Mouse (Mus musculus) frontal cortex, adult 2 months (tissue): ENCODE results near the gene Tet2. TPM values are rescaled to one million over a fixed set of nuclear protein-coding genes. Genes with fewer than 3 reads are reported as not detected.
"Not testable (repeated sequence)": the region's sequence is repeated elsewhere in the genome, so short reads cannot be mapped to it uniquely, and the experiment has no call there.

ENCODE experiments used
- DNase-seq, 2 experiments: peaks; one replicate each; pipeline ENCODE4 v3.0.0; 2022; ENCODE audit warnings: low spot score in 1 of 2; ENCODE audit errors: extremely low spot score in 1 of 2
- polyA plus RNA-seq: library from polyadenylated mRNA; depleted of rRNA; stranded (reverse); fragments of >200 nt; gene quantifications from 2 replicates; pipeline ENCODE4 v1.2.3, GENCODE M21; 2012; rRNA removed

Tet2 gene
- 30.1 and 33.1 TPM in 2 replicates for polyA plus RNA-seq

DNA sequence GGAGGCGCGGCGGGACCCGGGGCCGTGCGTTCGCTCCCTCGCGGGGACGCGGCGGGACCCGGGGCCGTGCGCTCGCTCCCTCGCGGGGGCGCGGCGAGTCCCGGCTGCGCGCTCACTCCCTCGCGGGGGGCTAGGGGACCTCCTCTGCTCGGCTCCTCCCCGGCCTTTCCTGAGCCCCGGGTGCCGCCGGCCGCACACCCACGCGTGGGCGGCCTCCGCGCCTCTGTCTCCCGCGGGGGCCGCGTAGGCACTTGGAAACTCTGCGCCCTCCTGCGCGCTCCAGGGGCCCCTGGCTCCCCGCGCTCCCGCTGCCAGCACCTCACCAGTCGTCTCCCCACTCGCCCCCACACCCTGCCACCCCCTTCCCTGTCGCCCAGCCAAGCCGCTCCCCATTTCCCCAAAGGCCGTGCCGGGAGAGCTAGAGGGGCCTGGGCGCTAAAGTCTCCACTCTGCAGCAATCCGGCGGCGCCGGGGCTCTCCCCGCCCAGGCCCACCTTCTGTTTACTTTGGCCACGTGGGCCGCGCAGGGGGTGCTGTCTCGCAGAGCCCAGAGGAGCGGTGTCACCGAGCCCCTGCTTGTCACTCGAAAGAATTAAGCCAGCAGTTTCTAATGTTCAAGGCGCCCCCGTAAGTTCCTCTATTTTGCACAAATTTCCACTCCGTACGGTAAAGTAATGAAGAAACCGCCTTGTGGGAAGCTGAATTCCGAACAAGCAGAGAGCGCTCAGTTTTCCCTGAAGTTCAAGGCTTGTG lies at the start of gene Tet2:
Gene Tet2 (minus strand): TSS at position 589 of the 753 bp plus-strand sequence.
- peak; percentile 18 to 61 for DNase-seq

- DNase-seq, result not testable (repeated sequence)
These were observed 48.1 kb upstream of the Tet2 start for GRCm38 (mm10) chr3:133592995-133593394.

DNA sequence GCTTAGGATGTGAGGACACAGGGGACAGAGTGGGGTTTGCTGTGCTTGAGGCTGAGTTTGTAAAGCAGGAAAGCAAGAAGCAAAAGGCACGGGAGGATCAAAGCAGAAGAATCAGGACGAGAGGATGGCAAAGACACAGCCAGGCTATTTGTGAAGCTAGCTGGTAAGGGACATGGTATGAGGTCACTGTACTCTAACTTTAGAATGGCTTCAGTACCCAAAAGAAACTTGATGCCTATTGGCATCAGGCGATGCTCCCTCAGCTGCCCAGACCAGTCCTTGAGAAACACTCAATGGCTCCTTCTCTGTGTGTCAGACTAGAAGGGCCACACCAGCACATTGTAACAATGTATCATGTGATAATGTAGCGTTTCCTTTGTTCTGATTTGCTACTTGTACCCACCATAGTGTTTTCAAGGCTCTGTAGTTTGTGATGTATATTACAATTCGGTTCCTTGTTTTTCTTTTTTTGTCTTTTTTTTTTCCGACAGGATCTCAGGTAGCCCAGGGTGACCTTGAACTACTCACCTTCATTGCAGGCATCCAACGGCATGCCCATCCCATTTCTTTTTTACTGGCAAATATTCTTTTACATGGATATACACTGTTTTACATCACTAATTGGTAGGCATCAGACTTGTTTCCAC lies 45.7 kb upstream of the Tet2 start:
- no peak for DNase-seq

DNA sequence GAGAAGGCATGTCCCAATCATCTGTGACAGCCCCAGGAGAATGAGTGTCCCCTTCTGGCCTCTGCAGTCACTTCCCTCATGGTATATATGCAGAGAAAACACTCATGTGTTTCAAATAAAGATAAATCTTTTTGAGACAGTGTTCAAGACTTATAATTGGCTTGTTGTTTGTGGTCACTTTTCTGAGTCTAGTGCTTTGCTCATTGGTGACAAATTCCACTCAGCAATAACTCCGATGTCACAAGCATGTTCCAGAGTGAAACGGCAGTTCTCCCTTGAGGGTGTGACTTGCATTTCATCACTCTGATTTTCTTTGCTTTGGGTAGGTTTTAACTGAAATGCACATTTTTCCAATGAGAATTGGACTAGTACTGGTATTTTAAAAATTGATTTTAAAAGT lies 40.1 kb upstream of the Tet2 start:
- no peak for DNase-seq

- no peak for DNase-seq
These were observed 38.6 kb upstream of the Tet2 start for GRCm38 (mm10) chr3:133583411-133584025.

DNA sequence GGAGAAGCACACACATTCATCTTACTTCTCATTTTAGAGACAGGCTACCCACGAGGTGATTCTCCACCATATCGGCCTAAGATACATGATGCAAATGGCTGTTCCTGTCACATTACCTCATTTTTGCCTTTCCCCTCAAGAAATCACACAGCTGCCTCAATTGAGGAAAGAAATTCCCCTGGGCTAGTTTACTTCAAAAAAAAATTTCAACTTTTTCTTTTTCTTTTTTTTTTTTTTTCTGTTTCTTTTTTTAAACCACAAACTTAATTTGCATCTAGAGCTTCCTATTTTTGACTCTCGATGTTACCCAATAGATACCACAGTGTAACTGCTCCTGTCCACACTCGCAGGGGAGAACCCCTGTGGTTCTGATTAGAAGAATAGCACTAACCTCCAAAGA lies 38.0 kb upstream of the Tet2 start:
- DNase-seq, result no peak

DNA sequence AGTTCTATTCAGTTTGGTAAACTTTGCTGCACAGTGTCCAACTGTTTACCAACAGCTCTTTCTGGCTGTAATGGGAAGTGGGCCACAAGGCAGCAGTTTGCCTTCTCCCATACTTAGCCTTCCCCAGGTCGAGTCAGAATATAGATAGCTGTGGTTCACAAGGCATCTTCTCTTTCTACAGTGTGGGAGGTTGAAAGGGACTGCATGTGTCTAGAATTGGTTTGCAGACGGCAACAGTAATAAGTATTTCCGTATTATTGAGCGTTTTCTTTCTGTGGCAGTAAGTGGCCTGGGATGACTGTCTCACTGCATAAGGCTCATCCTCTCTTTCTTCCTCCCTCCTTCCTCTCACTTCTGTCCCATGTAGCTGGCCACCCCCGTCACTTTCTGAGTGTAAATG lies 37.2 kb upstream of the Tet2 start:
- DNase-seq, result no peak

GRCm38 (mm10) chr3:133581541-133581940 lies 36.6 kb upstream of the Tet2 start:
- DNase-seq, result no peak

- DNase-seq, result no peak
These were observed 34.7 kb upstream of the Tet2 start for GRCm38 (mm10) chr3:133579671-133580070.

DNA sequence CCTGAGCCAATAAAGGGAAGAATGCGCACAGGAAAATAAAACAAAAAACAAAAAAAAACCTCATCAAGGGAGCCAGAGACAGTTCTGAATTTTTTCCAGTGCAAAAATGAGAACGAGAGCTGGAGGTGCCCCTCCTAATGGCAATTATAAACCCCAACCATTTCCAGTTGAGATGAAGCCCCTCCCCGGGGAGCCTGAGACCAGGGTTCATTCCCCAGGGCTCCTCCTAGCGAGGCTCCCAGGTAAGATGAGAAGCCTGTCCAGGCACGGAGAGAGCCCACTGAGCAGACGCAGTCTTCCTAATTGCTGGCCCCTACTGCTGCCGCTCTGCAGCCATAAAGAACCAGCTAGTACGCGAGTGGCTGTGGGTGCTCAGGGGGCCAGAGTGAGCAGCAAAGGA lies 34.2 kb upstream of the Tet2 start:
- no peak for DNase-seq

GRCm38 (mm10) chr3:133574969-133575368 lies 30.0 kb upstream of the Tet2 start:
- no peak for DNase-seq

GRCm38 (mm10) chr3:133571961-133572360 lies 27.0 kb upstream of the Tet2 start:
- DNase-seq, result no peak

- DNase-seq, result no peak
These were observed 18.7 kb upstream of the Tet2 start for GRCm38 (mm10) chr3:133563503-133564205.

GRCm38 (mm10) chr3:133559413-133560114 lies 14.6 kb upstream of the Tet2 start:
- no peak for DNase-seq

- no peak for DNase-seq
These were observed 12.7 kb upstream of the Tet2 start for GRCm38 (mm10) chr3:133557602-133558001.

GRCm38 (mm10) chr3:133557154-133557553 lies 12.2 kb upstream of the Tet2 start:
- DNase-seq, result no peak

DNA sequence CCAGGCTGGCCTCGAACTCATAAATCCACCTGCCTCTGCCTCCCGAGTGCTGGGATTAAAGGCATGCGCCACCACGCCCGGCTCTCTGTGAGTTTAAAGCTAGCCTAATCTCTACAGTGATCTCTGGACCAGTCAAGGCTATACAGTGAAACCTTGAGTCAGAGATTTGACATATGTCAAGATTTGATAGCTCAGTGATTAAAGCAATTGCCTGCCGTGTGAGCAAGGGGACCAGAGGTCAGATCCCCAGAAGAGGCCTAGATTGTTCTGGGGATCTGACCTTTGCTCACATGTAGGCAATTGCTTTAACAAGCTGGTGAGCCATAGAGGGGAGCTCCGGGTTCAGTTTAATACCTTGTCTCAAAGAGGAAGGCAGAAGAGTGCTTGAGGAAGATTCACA lies 10.4 kb upstream of the Tet2 start:
- no peak for DNase-seq

- DNase-seq, result no peak
These were observed 9.7 kb upstream of the Tet2 start for GRCm38 (mm10) chr3:133554552-133555067.

DNA sequence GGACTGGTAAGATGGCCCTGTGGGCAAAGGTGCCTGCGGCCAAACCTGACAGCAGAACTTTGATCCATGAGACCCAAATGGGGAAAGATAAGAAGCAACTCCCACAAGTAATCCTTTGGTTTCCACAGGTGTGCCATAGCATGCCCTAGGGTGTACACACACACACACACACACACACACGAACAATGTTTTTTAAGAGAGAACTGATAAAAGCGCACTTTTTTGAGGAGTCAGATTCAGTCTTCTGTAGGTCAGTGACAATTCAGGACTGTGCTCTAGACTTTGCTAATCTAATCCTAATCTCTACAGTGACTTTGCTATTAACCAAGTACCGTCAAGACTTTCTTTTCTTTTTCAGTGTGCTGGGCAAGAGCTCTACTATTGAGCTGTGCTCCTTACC lies 9.2 kb upstream of the Tet2 start:
- DNase-seq, result no peak

- DNase-seq, result no peak
These were observed 7.0 kb upstream of the Tet2 start for GRCm38 (mm10) chr3:133551941-133552340.
